Mouse (Mus musculus) urinary bladder, postnatal 25 days (tissue): ENCODE data around the gene Rad9b.

ENCODE experiments used
- DNase-seq: peaks from one replicate; pipeline ENCODE4 v3.0.0; 2022; ENCODE audit warnings: low spot score

Rad9b gene

DNA sequence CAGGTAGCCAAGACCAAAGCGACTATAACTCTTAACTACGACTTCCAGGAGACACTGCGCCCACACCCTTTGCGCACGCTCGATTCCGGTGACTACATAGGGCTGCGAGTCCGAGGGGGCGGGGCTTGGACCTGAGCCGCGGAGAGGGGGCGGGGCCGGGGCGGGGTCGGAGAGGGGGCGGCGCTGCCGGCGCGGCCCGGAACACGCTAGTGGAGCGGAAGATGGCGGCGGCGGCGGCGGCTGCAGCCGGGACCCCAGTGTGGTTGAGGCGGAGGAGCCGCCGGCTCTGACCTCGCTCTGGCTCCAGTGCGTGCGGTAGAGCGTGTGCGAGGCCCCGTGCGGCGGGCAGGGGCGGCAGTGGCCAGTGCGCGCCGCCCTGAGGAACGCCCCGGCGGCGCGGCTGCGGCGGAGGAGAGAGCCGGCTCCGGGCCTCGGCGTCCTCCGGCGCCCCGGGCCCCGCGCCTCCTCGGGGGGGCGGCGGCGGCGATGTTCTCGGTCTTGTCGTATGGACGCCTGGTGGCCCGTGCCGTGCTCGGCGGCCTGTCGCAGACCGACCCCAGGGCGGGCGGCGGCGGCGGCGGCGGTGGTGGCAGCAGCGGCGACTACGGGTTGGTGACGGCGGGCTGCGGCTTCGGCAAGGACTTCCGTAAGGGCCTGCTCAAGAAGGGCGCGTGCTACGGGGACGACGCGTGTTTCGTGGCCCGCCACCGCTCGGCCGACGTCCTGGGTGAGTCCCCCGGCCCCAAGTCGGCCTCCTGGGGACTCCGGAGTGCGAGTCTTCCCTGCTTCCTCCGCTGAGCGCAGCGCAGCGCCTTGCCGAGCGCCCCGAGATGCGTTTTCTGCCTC is 69.6 kb downstream of the Rad9b start, which contains the start of gene Pptc7:
TSS of gene Pptc7 (plus strand) at position 183 of the 846 bp plus-strand sequence.
- peak; percentile 87 for DNase-seq

DNA sequence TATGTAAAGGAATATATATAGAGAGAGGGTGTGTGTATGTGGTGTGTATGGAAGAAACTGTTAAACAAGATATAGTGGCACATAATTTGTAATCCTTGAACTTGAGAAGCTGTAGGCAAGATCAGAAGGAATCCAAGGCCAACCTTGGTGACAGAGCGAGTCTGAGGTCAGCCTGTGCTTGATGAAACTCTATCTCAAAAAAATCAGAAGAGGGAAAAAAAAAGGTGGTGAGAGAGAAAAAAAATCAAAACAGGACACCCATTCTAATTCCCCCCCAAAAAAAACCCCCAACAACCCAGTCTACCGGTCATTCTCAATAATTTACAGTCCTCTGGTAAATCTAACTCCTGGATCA is 70.2 kb downstream of the Rad9b start:
- no peak for DNase-seq

DNA sequence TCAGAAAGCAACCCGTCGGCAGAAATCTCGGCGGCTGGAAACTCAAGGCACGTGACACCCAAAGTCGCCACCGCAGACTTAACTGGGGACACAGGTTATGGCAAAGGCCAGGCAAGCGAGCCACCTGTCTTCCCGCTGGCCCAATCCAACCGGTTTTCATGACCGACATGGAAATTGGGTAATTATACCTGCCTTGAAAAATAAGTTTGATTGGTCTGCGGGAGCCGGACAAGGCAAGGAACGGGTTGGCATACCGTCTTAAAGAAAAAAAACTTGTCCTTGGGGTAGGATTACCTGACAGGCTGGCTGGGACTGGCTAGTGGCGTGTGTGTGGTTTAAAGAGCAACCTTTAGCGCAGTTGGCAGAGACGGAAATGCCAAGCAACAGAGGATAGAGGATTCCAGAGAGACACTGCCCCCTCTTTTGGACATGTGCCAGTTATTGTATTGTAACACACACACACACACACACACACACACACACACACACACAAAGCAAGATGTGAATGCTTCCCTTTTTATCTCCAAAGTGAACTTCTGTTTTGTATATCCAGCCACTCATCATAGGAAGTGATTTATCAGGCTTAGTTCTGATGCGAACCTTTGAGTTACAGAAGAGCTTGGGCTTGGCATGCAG is 73.1 kb downstream of the Rad9b start:
- DNase-seq: peak; percentile 45

DNA sequence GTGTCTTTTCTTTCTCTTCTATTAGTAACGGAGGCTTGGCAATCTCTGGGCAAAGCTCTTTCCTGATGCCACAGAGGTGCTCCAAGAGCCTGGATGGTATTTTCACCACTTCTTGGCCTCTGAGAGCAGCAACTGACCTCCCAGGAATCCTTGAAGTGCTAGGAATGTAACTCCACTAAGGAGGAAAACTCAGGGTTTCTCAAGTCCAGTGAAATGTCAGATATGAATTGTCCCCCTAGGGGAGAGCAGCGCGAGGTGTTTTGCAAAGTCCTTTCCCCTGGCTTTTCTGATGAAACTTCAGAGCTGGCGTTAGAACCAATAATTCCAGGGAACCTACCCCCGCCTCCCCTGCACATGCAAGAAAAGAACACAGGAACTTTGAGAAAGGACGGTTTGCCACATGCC is 73.6 kb downstream of the Rad9b start:
- DNase-seq: no peak

DNA sequence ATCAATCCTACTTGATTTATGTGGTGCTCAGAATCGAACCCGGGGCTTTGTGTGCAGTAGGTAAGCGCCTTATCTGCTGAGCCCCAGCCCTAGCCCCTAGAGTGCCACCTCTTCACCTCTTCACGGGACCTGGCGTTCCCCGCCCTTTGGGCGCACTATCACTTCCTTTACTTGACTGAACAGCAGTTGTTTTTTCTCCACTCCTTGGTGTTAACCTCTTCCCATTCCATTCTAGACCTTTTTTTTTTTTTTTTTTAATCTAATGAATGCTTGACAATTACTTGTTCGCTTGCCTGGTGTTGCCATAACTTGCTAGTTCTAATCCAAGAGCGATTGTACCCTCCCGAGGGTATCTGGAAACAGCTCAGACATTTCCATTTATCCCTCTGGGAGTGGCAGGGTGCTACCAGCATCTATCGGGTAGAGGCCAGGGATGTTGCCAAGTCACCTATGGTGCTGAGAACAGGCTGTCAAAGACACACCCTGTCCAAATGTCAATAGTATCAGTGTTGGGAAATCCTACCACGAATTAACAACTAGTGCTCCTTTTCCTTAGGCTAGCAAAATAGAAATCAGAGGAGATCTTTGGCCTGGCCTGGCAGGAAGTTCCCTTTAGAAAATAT is 74.1 kb downstream of the Rad9b start:
- no peak for DNase-seq

- DNase-seq: no peak
Observed at GRCm38 (mm10) chr5:122278946-122279345, 75.1 kb downstream of the Rad9b start.

DNA sequence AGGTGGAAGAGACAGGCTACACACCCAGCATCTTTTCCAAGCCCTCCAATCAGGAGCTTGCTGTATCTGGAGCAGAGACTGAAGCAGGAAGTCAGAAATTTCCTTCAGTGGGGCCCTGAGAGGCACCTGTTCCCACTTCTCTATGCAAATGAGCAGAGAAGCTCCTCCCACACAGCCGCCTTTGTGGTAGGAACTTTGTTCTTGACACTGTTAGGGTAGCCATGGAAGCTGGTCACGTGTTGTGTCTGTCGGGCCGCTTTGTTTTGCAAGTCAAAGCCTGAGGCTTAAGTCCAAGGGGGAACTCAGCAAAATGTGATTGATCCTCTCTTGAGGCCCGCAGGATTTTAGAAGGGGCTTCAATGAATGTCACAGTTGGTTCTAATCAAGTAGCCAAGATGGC is 79.2 kb downstream of the Rad9b start:
- no peak for DNase-seq
